Mouse (Mus musculus) megakaryocyte, adult 5-6 weeks (primary cell): ENCODE measurements around the gene Mcm7. TPM values are rescaled to one million over a fixed set of nuclear protein-coding genes. Genes with fewer than 3 reads are reported as not detected.

ENCODE experiments used
- ATAC-seq: 2 replicates; pipeline ENCODE4 v1.8.0; 2016; ENCODE audit warnings: mild to moderate bottlenecking, inconsistent platforms; ENCODE audit not compliant: poor library complexity, severe bottlenecking
- total RNA-seq, 2 experiments: library from RNA; stranded (forward) in 1 of 2; stranded (reverse) in 1 of 2; fragments of 153-499, 151-499 nt in 1 of 2; fragments of 221-1000, 200-1000 nt in 1 of 2; gene quantifications; 2 replicates each; pipeline versions ENCODE4 v1.2.3 to v1.2.4; 2015 to 2017

Gene Mcm7
- total RNA-seq, 2 experiments from 2014 or later = 114 to 184 TPM

GRCm38 (mm10) chr5:138160224-138160762 lies 11.9 kb downstream of the Mcm7 start:
- no peak for ATAC-seq

GRCm38 (mm10) chr5:138155443-138155976 lies 16.7 kb downstream of the Mcm7 start, which contains the start of gene Zfp113:
Gene Zfp113 (minus strand): TSS chr5:138155744.
- peak; percentile 92 for ATAC-seq

GRCm38 (mm10) chr5:138154390-138154789 lies 17.8 kb downstream of the Mcm7 start:
- no peak for ATAC-seq

- ATAC-seq = peak; percentile 66; the same call in 1 of the 2 replicates
These were observed 33.6 kb downstream of the Mcm7 start for GRCm38 (mm10) chr5:138138585-138138984.

- ATAC-seq = peak; percentile 81
These were observed 34.2 kb downstream of the Mcm7 start for GRCm38 (mm10) chr5:138137935-138138549.

GRCm38 (mm10) chr5:138137257-138137656 lies 35.0 kb downstream of the Mcm7 start:
- no peak for ATAC-seq

- ATAC-seq = no peak
These were observed 39.7 kb downstream of the Mcm7 start for GRCm38 (mm10) chr5:138132425-138133064.

- ATAC-seq = no peak
These were observed 54.2 kb downstream of the Mcm7 start for GRCm38 (mm10) chr5:138118041-138118440.

- 0 out of 2 replicates have a peak, but pooled peaks have one; percentile 0 for ATAC-seq
These were observed 54.8 kb downstream of the Mcm7 start for GRCm38 (mm10) chr5:138117199-138118015.

- ATAC-seq = peak; percentile 100
These were observed 55.7 kb downstream of the Mcm7 start, which contains the start of gene Zscan21 for GRCm38 (mm10) chr5:138116255-138117198. Gene Zscan21 (plus strand): TSS chr5:138116903.

Other genes starting within 250 kb of the Mcm7 start
- not detected in 2 replicates for gene Gjc3, start 209.3 kb downstream of the Mcm7 start, total RNA-seq (2015)
- gene Gjc3, start 209.3 kb downstream of the Mcm7 start, total RNA-seq (2017) = not detected in 2 replicates
- gene Azgp1, start 190.9 kb downstream of the Mcm7 start, total RNA-seq (2015) = not detected in 2 replicates
- gene Azgp1, start 190.9 kb downstream of the Mcm7 start, total RNA-seq (2017) = not detected in 2 replicates
- gene Smok3a, start 151.2 kb downstream of the Mcm7 start, total RNA-seq (2015) = not detected in 2 replicates
- not detected in 2 replicates for gene Smok3a, start 151.2 kb downstream of the Mcm7 start, total RNA-seq (2017)
- not detected in 2 replicates for gene Smok3b, start 151.0 kb downstream of the Mcm7 start, total RNA-seq (2015)
- gene Smok3b, start 151.0 kb downstream of the Mcm7 start, total RNA-seq (2017) = not detected in 2 replicates
- gene Smok3c, start 119.2 kb downstream of the Mcm7 start, total RNA-seq (2015) = not detected in 2 replicates
- not detected in 2 replicates for gene Smok3c, start 119.2 kb downstream of the Mcm7 start, total RNA-seq (2017)
- 16.1 TPM in 2 replicates for gene Zkscan1, start 87.3 kb downstream of the Mcm7 start, total RNA-seq (2015)
- 13.1 and 14.2 TPM in 2 replicates for gene Zkscan1, start 87.3 kb downstream of the Mcm7 start, total RNA-seq (2017)
- 10.3 and 12.2 TPM in 2 replicates for gene Zscan21, start 55.5 kb downstream of the Mcm7 start, total RNA-seq (2015)
- 7.2 and 7.7 TPM in 2 replicates for gene Zscan21, start 55.5 kb downstream of the Mcm7 start, total RNA-seq (2017)
- gene Zfp113, start 16.7 kb downstream of the Mcm7 start, total RNA-seq (2015) = 1.4 and 5.4 TPM in 2 replicates
- gene Zfp113, start 16.7 kb downstream of the Mcm7 start, total RNA-seq (2017) = 2.0 and 3.5 TPM in 2 replicates
- gene Cops6, start 11.4 kb downstream of the Mcm7 start, total RNA-seq (2015) = 115 and 124 TPM in 2 replicates
- 34.7 and 37.8 TPM in 2 replicates for gene Cops6, start 11.4 kb downstream of the Mcm7 start, total RNA-seq (2017)
- 11.3 and 11.7 TPM in 2 replicates for gene Ap4m1, start 420 bp downstream of the Mcm7 start, total RNA-seq (2015)
- 23.5 and 28.5 TPM in 2 replicates for gene Ap4m1, start 420 bp downstream of the Mcm7 start, total RNA-seq (2017)
- 23.4 and 25.6 TPM in 2 replicates for gene Taf6, start 15.0 kb upstream of the Mcm7 start, total RNA-seq (2015)
- gene Taf6, start 15.0 kb upstream of the Mcm7 start, total RNA-seq (2017) = 28.5 and 41.1 TPM in 2 replicates
- gene Cnpy4, start 15.1 kb upstream of the Mcm7 start, total RNA-seq (2015) = 24.0 and 25.5 TPM in 2 replicates
- gene Cnpy4, start 15.1 kb upstream of the Mcm7 start, total RNA-seq (2017) = 41.7 and 48.3 TPM in 2 replicates
- gene Mblac1, start 21.9 kb upstream of the Mcm7 start, total RNA-seq (2015) = 5.3 and 6.5 TPM in 2 replicates
- gene Mblac1, start 21.9 kb upstream of the Mcm7 start, total RNA-seq (2017) = 4.6 and 5.8 TPM in 2 replicates
- gene Nxpe5, start 53.5 kb upstream of the Mcm7 start, total RNA-seq (2015) = 0.87 and 1.2 TPM in 2 replicates
- gene Nxpe5, start 53.5 kb upstream of the Mcm7 start, total RNA-seq (2017) = 1.4 and 2.0 TPM in 2 replicates
- gene Lamtor4, start 83.1 kb upstream of the Mcm7 start, total RNA-seq (2015) = 187 and 189 TPM in 2 replicates
- 97.6 and 122 TPM in 2 replicates for gene Lamtor4, start 83.1 kb upstream of the Mcm7 start, total RNA-seq (2017)
- 51.5 and 53.9 TPM in 2 replicates for gene BC037034, start 91.6 kb upstream of the Mcm7 start, total RNA-seq (2015)
- gene BC037034, start 91.6 kb upstream of the Mcm7 start, total RNA-seq (2017) = 49.2 and 54.9 TPM in 2 replicates
- gene Gal3st4, start 100.4 kb upstream of the Mcm7 start, total RNA-seq (2015) = not detected in 2 replicates
- gene Gal3st4, start 100.4 kb upstream of the Mcm7 start, total RNA-seq (2017) = not detected in 2 replicates
- not detected in 2 replicates for gene Gm43720, start 107.5 kb upstream of the Mcm7 start, total RNA-seq (2015)
- gene Gm43720, start 107.5 kb upstream of the Mcm7 start, total RNA-seq (2017) = not detected in 2 replicates
- gene Gpc2, start 107.6 kb upstream of the Mcm7 start, total RNA-seq (2015) = 0.25 and 1.3 TPM in 2 replicates
- gene Gpc2, start 107.6 kb upstream of the Mcm7 start, total RNA-seq (2017) = 3.1 and 3.6 TPM in 2 replicates
- 11.6 and 14.8 TPM in 2 replicates for gene Stag3, start 107.8 kb upstream of the Mcm7 start, total RNA-seq (2015)
- 12.5 and 26.0 TPM in 2 replicates for gene Stag3, start 107.8 kb upstream of the Mcm7 start, total RNA-seq (2017)
- 0.50 TPM in 1 of 2 replicates, not detected in the other for gene Pvrig, start 169.5 kb upstream of the Mcm7 start, total RNA-seq (2015)
- gene Pvrig, start 169.5 kb upstream of the Mcm7 start, total RNA-seq (2017) = 0.11 TPM in 1 of 2 replicates, not detected in the other